Mouse (Mus musculus): ENCODE results near the gene Gm36210. TPM values are rescaled to one million over a fixed set of nuclear protein-coding genes. Genes with fewer than 3 reads are reported as not detected.

The Gm36210 gene
- total RNA-seq, 2 experiments from 2014 or later: not detected

Other genes with a start within 250 kb of the Gm36210 start
- gene Ppp6r1, start 247.5 kb downstream of the Gm36210 start, total RNA-seq (2021): 10 to 100 TPM; 69.2 to 70.4 TPM
- gene Hspbp1, start 221.4 kb downstream of the Gm36210 start, total RNA-seq (2021): 10 to 100 TPM; 33.8 to 38.5 TPM
- gene Brsk1, start 215.9 kb downstream of the Gm36210 start, total RNA-seq (2021): 1 to 10 TPM; 1.1 to 1.2 TPM
- gene Tmem150b, start 181.3 kb downstream of the Gm36210 start, total RNA-seq (2021): under 1 TPM in 1 of 2 experiments, not detected in 1; 0.10 TPM
- 10 to 100 TPM in 1 of 2 experiments, 1 to 10 TPM in 1; 9.6 to 10.0 TPM for gene Kmt5c, start 166.4 kb downstream of the Gm36210 start, total RNA-seq (2021)
- gene Cox6b2, start 153.4 kb downstream of the Gm36210 start, total RNA-seq (2021): 1 to 10 TPM; 1.4 to 2.3 TPM
- not detected for gene Fam71e2, start 135.2 kb downstream of the Gm36210 start, total RNA-seq (2021)
- gene Il11, start 123.7 kb downstream of the Gm36210 start, total RNA-seq (2021): not detected
- gene Tmem190, start 123.6 kb downstream of the Gm36210 start, total RNA-seq (2021): not detected
- gene Tmem238, start 116.9 kb downstream of the Gm36210 start, total RNA-seq (2021): 1 to 10 TPM; 2.4 to 5.4 TPM
- gene Rpl28, start 113.6 kb downstream of the Gm36210 start, total RNA-seq (2021): 100 to 1,000 TPM; 468 to 578 TPM
- gene Ube2s, start 93.9 kb downstream of the Gm36210 start, total RNA-seq (2021): 100 to 1,000 TPM in 1 of 2 experiments, 10 to 100 TPM in 1; 93.4 to 105 TPM
- gene Shisa7, start 61.8 kb downstream of the Gm36210 start, total RNA-seq (2021): not detected
- gene Isoc2b, start 36.3 kb downstream of the Gm36210 start, total RNA-seq (2021): 1 to 10 TPM; 3.5 to 6.3 TPM
- gene Isoc2a, start 29.4 kb downstream of the Gm36210 start, total RNA-seq (2021): 10 to 100 TPM; 55.3 to 57.3 TPM
- gene Zfp628, start 8.7 kb upstream of the Gm36210 start, total RNA-seq (2021): 1 to 10 TPM; 5.3 to 6.4 TPM
- gene Nat14, start 15.5 kb upstream of the Gm36210 start, total RNA-seq (2021): 1 to 10 TPM; 4.2 to 6.1 TPM
- gene Ssc5d, start 19.3 kb upstream of the Gm36210 start, total RNA-seq (2021): 1 to 10 TPM; 2.0 to 2.4 TPM
- gene Sbk2, start 57.9 kb upstream of the Gm36210 start, total RNA-seq (2021): 10 to 100 TPM; 25.9 to 30.0 TPM
- 10 to 100 TPM; 37.3 to 39.0 TPM for gene Sbk3, start 64.7 kb upstream of the Gm36210 start, total RNA-seq (2021)
- 10 to 100 TPM; 11.0 to 12.6 TPM for gene Zfp579, start 89.6 kb upstream of the Gm36210 start, total RNA-seq (2021)
- gene Zfp524, start 107.9 kb upstream of the Gm36210 start, total RNA-seq (2021): 10 to 100 TPM in 1 of 2 experiments, 1 to 10 TPM in 1; 9.2 to 11.8 TPM
- 10 to 100 TPM; 16.2 to 17.0 TPM for gene Fiz1, start 108.2 kb upstream of the Gm36210 start, total RNA-seq (2021)
- not detected for gene Gm44973, start 109.0 kb upstream of the Gm36210 start, total RNA-seq (2021)
- 10 to 100 TPM; 11.5 to 14.0 TPM for gene Zfp865, start 113.9 kb upstream of the Gm36210 start, total RNA-seq (2021)
- under 1 TPM in 1 of 2 experiments, not detected in 1; 0.20 TPM for gene Ccdc106, start 114.0 kb upstream of the Gm36210 start, total RNA-seq (2021)
- not detected for gene 4632433K11Rik, start 127.6 kb upstream of the Gm36210 start, total RNA-seq (2021)
- 1 to 10 TPM; 5.1 to 5.5 TPM for gene Zfp784, start 131.9 kb upstream of the Gm36210 start, total RNA-seq (2021)
- 1 to 10 TPM; 4.2 TPM for gene Zfp580, start 145.0 kb upstream of the Gm36210 start, total RNA-seq (2021)
- 10 to 100 TPM; 67.1 to 68.1 TPM for gene U2af2, start 155.6 kb upstream of the Gm36210 start, total RNA-seq (2021)
- gene Epn1, start 173.7 kb upstream of the Gm36210 start, total RNA-seq (2021): 100 to 1,000 TPM; 183 to 191 TPM
- gene Rfpl4, start 210.4 kb upstream of the Gm36210 start, total RNA-seq (2021): not detected
- 1 to 10 TPM; 7.5 to 8.3 TPM for gene Rasl2-9, start 219.4 kb upstream of the Gm36210 start, total RNA-seq (2021)
- not detected for gene Vmn1r55, start 243.2 kb upstream of the Gm36210 start, total RNA-seq (2021)